Mouse (Mus musculus): Measurements from ENCODE around the gene Abcb5.

Gene Abcb5

GRCm38 (mm10) chr12:118847861-118848495 lies 118.2 kb downstream of the Abcb5 start:
- DNase-seq: peak in 1 of 2 experiments; percentile 8

GRCm38 (mm10) chr12:118847381-118847780 lies 118.8 kb downstream of the Abcb5 start:
- DNase-seq: no peak

- peak in 1 of 2 experiments; percentile 24 for DNase-seq
Observed at GRCm38 (mm10) chr12:118846649-118847321, 119.4 kb downstream of the Abcb5 start.

- no peak for DNase-seq
Observed at GRCm38 (mm10) chr12:118846221-118846620, 120.0 kb downstream of the Abcb5 start, which contains the start of gene Sp8. TSS of gene Sp8 (plus strand) at chr12:118846329.

- no peak for DNase-seq
Observed at GRCm38 (mm10) chr12:118845351-118845750, 120.9 kb downstream of the Abcb5 start.

GRCm38 (mm10) chr12:118844841-118845240 lies 121.4 kb downstream of the Abcb5 start:
- DNase-seq: no peak

- no peak for DNase-seq
Observed at GRCm38 (mm10) chr12:118844111-118844510, 122.1 kb downstream of the Abcb5 start.

- no peak for DNase-seq
Observed at GRCm38 (mm10) chr12:118842671-118843411, 123.4 kb downstream of the Abcb5 start.

- DNase-seq: no peak
Observed at GRCm38 (mm10) chr12:118841971-118842550, 124.2 kb downstream of the Abcb5 start.

- no peak for DNase-seq
Observed at GRCm38 (mm10) chr12:118841381-118841922, 124.8 kb downstream of the Abcb5 start.

GRCm38 (mm10) chr12:118840861-118841260 lies 125.4 kb downstream of the Abcb5 start:
- DNase-seq: no peak

- no peak for DNase-seq
Observed at GRCm38 (mm10) chr12:118840301-118840700, 125.9 kb downstream of the Abcb5 start.

GRCm38 (mm10) chr12:118839398-118839797 lies 126.8 kb downstream of the Abcb5 start:
- no peak for DNase-seq

- DNase-seq: no peak
Observed at GRCm38 (mm10) chr12:118838260-118838659, 128.0 kb downstream of the Abcb5 start.

GRCm38 (mm10) chr12:118837361-118837760 lies 128.9 kb downstream of the Abcb5 start:
- DNase-seq: no peak

GRCm38 (mm10) chr12:118836411-118837341 lies 129.5 kb downstream of the Abcb5 start:
- peak in 1 of 2 experiments; percentile 11 for DNase-seq

- no peak for DNase-seq
Observed at GRCm38 (mm10) chr12:118829881-118830280, 136.3 kb downstream of the Abcb5 start.
